Mouse (Mus musculus) embryonic facial prominence, embryonic 14.5 days (tissue): ENCODE measurements at regions not wholly inside any gene's neighbourhood (a gene's known extent, or its start where the extent isn't known, plus 50 kb on each side); places are given as distances from the start of the nearest gene placed in this dataset.

Experiments used
- ATAC-seq: fragments of 200-750 bp; cut with Nextera tagmentation; 2 replicates; pipeline ENCODE4 v1.8.0; 2017; ENCODE audit warnings: low read depth, moderate number of reproducible peaks, moderate TSS enrichment
- DNase-seq: peaks from one replicate; pipeline ENCODE4 v3.0.0-alpha.2; 2015; ENCODE audit warnings: low spot score
- H3K27ac ChIP-seq: fragments of 300-500 bp; sonication (generic); replicated peaks from 2 replicates; pipeline ENCODE4 v1.5.1; 2014; ENCODE audit warnings: low read depth, mild to moderate bottlenecking, low read length, moderate library complexity
- H3K27me3 ChIP-seq: fragments of 300-500 bp; sonication (generic); replicated peaks from 2 replicates; pipeline ENCODE4 v1.6.1; 2014; ENCODE audit warnings: low read length; ENCODE audit not compliant: control insufficient read depth, insufficient read depth
- H3K36me3 ChIP-seq: fragments of 300-500 bp; sonication (generic); 2 replicates; pipeline ENCODE4 v1.6.1; 2014; ENCODE audit warnings: low read length, mixed read lengths; ENCODE audit not compliant: control insufficient read depth, insufficient read depth
- H3K4me1 ChIP-seq: fragments of 300-500 bp; sonication (generic); 2 replicates; pipeline ENCODE4 v1.6.1; 2014; ENCODE audit warnings: antibody characterized with exemption, low read length; ENCODE audit not compliant: control insufficient read depth, insufficient read depth
- H3K4me2 ChIP-seq: fragments of 300-500 bp; sonication (generic); 2 replicates; pipeline ENCODE4 v1.6.1; 2014; ENCODE audit warnings: low read depth, mild to moderate bottlenecking, low read length, moderate library complexity, mixed read lengths
- H3K4me3 ChIP-seq: fragments of 300-500 bp; sonication (generic); 2 replicates; pipeline ENCODE4 v1.5.1; 2014; ENCODE audit warnings: low read depth, mild to moderate bottlenecking, low read length
- H3K9ac ChIP-seq: fragments of 300-500 bp; sonication (generic); 2 replicates; pipeline ENCODE4 v1.6.1; 2014; ENCODE audit warnings: low read depth, mild to moderate bottlenecking, low read length, moderate library complexity, mixed read lengths
- H3K9me3 ChIP-seq: fragments of 300-500 bp; sonication (generic); 2 replicates; pipeline ENCODE4 v1.6.1; 2016; ENCODE audit warnings: low read length; ENCODE audit not compliant: control insufficient read depth
- whole genome bisulfite sequencing: fragments of 180-500 bp; shearing (Covaris S2); extraction: QIAGEN DNeasy Blood & Tissue Kit; methylation state at CpG from one replicate; pipeline ENCODE4 v1.1.7; 2014; 5-methylcytosine and 5-hydroxymethylcytosine counted together

DNA sequence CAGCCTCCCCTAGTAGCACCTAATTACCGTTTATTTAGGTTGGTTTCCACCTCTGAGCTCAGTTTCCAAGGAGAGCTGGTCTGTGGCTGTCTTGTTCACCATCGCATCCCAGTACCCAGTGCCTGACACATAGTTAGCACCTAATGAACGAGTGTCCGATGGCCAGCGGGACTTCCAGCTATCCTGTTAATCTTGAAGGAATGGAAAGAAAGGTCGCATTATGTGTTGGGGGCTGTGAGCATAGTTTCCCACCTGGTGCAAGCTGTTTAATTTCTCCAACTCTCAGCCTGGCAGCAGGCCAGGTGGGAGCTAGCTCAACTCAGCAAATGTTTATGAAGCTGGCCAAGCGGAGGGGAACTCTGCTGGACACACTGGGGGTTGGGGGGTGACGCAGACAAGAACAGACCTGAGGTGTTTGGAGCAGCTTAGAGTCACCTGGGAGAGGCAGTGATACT is 223.7 kb downstream of the Srbd1 start:
- H3K36me3 ChIP-seq: no peaks in the 10 kb centered on the region
- H3K27ac ChIP-seq: no peak overlapping the region
- H3K4me2 ChIP-seq: no peak overlapping the region
- H3K27me3 ChIP-seq: peaks cover 4% of the 10 kb centered on the region; the same call in 1 of the 2 replicates
- WGBS: 60% methylated on average over 8 of the region's 8 CpGs
- no peak overlapping the region for H3K4me3 ChIP-seq
- H3K9ac ChIP-seq: no peak overlapping the region
- no peaks in the 10 kb centered on the region for H3K9me3 ChIP-seq
- ATAC-seq: no peak
- DNase-seq: peak; percentile 79
- peaks cover 8% of the 10 kb centered on the region for H3K4me1 ChIP-seq

DNA sequence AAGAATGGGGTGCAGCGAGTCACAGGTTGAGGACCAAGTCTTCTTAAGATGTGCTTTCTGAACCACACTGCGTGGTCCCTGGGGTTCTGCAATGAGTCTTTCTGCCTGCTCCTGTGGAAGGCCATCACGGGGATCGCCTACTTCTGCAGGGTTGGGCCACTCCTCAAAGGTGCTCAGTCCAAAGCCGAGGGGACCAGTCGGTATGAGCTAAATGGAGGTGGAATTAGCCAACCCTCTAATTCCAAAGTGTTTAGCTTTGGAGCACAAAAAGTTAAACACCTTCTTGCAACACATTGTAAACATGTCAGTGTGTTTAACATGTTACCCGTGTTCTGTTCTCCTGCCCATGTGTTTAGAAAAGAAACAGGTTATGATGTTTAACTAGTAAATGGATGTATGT is 225.1 kb downstream of the Srbd1 start:
- DNase-seq (no peak), ATAC-seq (no peak)
- Histone ChIP-seq H3K4me1 (peaks cover 8% of the 10 kb centered on the region), H3K27me3 (peaks cover 4% of the 10 kb centered on the region; the same call in 1 of the 2 replicates), H3K36me3 (no peaks in the 10 kb centered on the region), H3K9me3 (no peaks in the 10 kb centered on the region), H3K9ac (no peak overlapping the region), H3K4me2 (no peak overlapping the region), H3K27ac (no peak overlapping the region), H3K4me3 (no peak overlapping the region)
- 81% methylated on average over 7 of the region's 7 CpGs for WGBS

DNA sequence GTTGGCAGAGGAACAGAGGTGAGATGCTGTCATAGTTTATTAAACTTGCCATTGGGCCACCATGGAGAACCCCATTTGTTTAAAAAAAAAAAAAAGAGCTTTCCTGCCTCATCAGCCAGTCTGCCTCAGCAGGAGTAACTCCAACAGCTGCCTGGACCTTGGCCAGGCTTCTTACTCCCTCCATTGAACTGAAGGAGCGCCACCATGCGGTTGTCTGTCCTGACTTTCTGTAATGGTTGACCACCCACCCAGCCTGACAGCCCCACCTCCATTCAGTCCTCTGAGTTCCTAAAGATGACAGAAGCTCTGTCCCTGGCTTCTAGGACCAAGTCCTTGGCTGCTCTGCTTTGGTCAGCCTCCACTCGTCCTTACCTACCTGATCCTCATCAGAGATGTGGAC is 227.8 kb upstream of the Six2 start:
- Histone ChIP-seq H3K27me3 (peaks cover 4% of the 10 kb centered on the region; the same call in 1 of the 2 replicates), H3K9ac (no peak overlapping the region), H3K4me3 (no peak overlapping the region), H3K4me2 (no peak overlapping the region), H3K4me1 (0 out of 2 replicates have a peak, but pooled peaks cover under 1% of the 10 kb centered on the region), H3K27ac (no peak overlapping the region), H3K36me3 (no peaks in the 10 kb centered on the region), H3K9me3 (no peaks in the 10 kb centered on the region)
- no peak for DNase-seq
- 80% methylated on average over 3 of the region's 3 CpGs for WGBS
- ATAC-seq: no peak

- no peak overlapping the region for H3K27ac ChIP-seq
- H3K9me3 ChIP-seq: no peaks in the 10 kb centered on the region
- ATAC-seq (no peak), DNase-seq (no peak)
- no peak overlapping the region for H3K9ac ChIP-seq
- H3K36me3 ChIP-seq: no peaks in the 10 kb centered on the region
- no peak overlapping the region for H3K4me3 ChIP-seq
- no peaks in the 10 kb centered on the region for H3K27me3 ChIP-seq
- no peak overlapping the region for H3K4me2 ChIP-seq
- H3K4me1 ChIP-seq: no peaks in the 10 kb centered on the region
- 71% methylated on average over 6 of the region's 6 CpGs for WGBS
Measured at GRCm38 (mm10) chr17:85914062-85914461, 226.0 kb upstream of the Six2 start.

GRCm38 (mm10) chr17:85908709-85909108 is 220.6 kb upstream of the Six2 start:
- Histone ChIP-seq H3K27me3 (no peaks in the 10 kb centered on the region), H3K36me3 (no peaks in the 10 kb centered on the region), H3K4me3 (no peak overlapping the region), H3K27ac (no peak overlapping the region), H3K9ac (no peak overlapping the region), H3K4me2 (no peak overlapping the region), H3K9me3 (0 out of 2 replicates have a peak, but pooled peaks cover 7% of the 10 kb centered on the region), H3K4me1 (no peaks in the 10 kb centered on the region)
- ATAC-seq: no peak
- WGBS: 98% methylated on average over 3 of the region's 3 CpGs
- no peak for DNase-seq

- Histone ChIP-seq H3K4me2 (no peak overlapping the region), H3K9me3 (0 out of 2 replicates have a peak, but pooled peaks cover 7% of the 10 kb centered on the region), H3K4me3 (no peak overlapping the region), H3K9ac (no peak overlapping the region), H3K4me1 (no peaks in the 10 kb centered on the region), H3K36me3 (no peaks in the 10 kb centered on the region), H3K27ac (no peak overlapping the region), H3K27me3 (no peaks in the 10 kb centered on the region)
- DNase-seq (peak; percentile 43), ATAC-seq (peak; percentile 70)
- 66% methylated on average over 4 of the region's 4 CpGs for WGBS
Measured at GRCm38 (mm10) chr17:85906597-85907187, 218.6 kb upstream of the Six2 start.

- no peak for ATAC-seq
Measured at GRCm38 (mm10) chr17:85902575-85902974, 214.5 kb upstream of the Six2 start.

DNA sequence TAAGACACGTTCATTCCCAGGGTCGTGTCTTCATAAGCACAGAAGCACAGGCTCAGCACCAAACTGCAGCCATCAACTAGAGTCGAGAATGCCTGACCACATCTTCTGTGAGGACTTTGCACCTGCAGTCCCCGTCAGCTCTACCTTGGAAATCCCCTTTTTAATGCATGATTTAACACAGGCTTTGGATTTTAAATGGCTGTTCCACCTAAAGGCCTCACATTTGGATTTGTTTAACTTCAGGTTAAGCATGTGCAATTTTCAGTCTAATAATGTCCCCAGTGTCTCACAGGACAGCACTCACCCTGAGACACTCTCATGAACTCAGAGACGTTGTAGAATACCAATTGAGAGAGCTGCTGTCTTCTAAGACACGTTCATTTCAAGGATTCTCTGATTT is 211.0 kb upstream of the Six2 start:
- Histone ChIP-seq H3K36me3 (no peaks in the 10 kb centered on the region), H3K4me3 (no peak overlapping the region), H3K27me3 (no peaks in the 10 kb centered on the region), H3K9me3 (no peaks in the 10 kb centered on the region), H3K9ac (no peak overlapping the region), H3K27ac (no peak overlapping the region), H3K4me1 (no peaks in the 10 kb centered on the region), H3K4me2 (no peak overlapping the region)
- DNase-seq (no peak), ATAC-seq (no peak)
- WGBS: 41% methylated on average over 6 of the region's 6 CpGs

More at GRCm38 (mm10) chr17:85902575-85902974, 214.5 kb upstream of the Six2 start:
- no peak for DNase-seq
- Histone ChIP-seq H3K4me1 (no peaks in the 10 kb centered on the region), H3K4me3 (no peak overlapping the region), H3K9me3 (0 out of 2 replicates have a peak, but pooled peaks cover 7% of the 10 kb centered on the region), H3K36me3 (no peaks in the 10 kb centered on the region), H3K9ac (no peak overlapping the region), H3K4me2 (no peak overlapping the region), H3K27me3 (no peaks in the 10 kb centered on the region), H3K27ac (no peak overlapping the region)
- WGBS: 41% methylated on average over 2 of the region's 2 CpGs

DNA sequence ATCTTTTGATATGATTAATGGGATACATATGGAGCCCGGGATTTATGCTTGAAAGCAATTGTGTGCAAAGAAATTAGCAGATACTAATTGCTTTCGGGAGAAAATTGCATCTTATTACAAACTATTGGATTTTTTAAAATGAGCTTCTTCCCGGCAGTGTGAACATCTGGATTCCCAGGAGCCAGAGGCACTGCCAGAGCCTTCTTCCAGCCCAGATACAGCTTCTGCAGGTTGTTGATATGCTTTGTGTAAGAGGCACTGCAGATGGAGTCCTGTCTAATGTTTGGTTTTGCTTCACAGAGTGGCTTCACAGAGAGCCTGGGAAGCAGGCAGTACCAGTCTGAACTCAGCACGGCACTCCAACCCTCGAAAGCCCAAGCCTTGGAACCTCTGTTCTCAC is 207.9 kb upstream of the Six2 start:
- peaks cover 3% of the 10 kb centered on the region for H3K4me1 ChIP-seq
- WGBS: 50% methylated on average over 5 of the region's 5 CpGs
- DNase-seq: no peak

More for the DNA sequence above, 207.9 kb upstream of the Six2 start:
- no peaks in the 10 kb centered on the region for H3K27me3 ChIP-seq
- no peaks in the 10 kb centered on the region for H3K36me3 ChIP-seq
- ATAC-seq: no peak
- H3K4me3 ChIP-seq: no peak overlapping the region
- H3K9me3 ChIP-seq: no peaks in the 10 kb centered on the region
- no peak overlapping the region for H3K9ac ChIP-seq
- no peak overlapping the region for H3K4me2 ChIP-seq
- H3K27ac ChIP-seq: no peak overlapping the region
